Mouse (Mus musculus) MEL (cell line): ENCODE measurements around the gene Usp29. TPM values are rescaled to one million over a fixed set of nuclear protein-coding genes. Genes with fewer than 3 reads are reported as not detected.

Experiments used
- DNase-seq: peaks from one replicate; pipeline ENCODE4 v3.0.0; 2011; ENCODE audit warnings: low read depth, low spot score
- H3K27ac ChIP-seq: 2 replicates; pipeline ENCODE4 v1.5.1; 2012; ENCODE audit warnings: low read depth, mild to moderate bottlenecking, control low read depth, low read length, moderate library complexity; ENCODE audit not compliant: control insufficient read depth
- H3K27me3 ChIP-seq, 2 experiments: fragments of 150-350 bp in 1 of 2; sonication (generic) in 1 of 2; 2 replicates each; pipeline ENCODE4 v1.6.1; 2012; ENCODE audit warnings: low read length in 2 of 2, mild to moderate bottlenecking in 2 of 2, improper control_type of control experiment in 1 of 2, moderate library complexity in 1 of 2; ENCODE audit not compliant: insufficient read depth in 2 of 2, control insufficient read depth in 1 of 2
- H3K36me3 ChIP-seq, 2 experiments: 2 replicates each; pipeline ENCODE4 v1.6.1; 2012 to 2014; ENCODE audit warnings: low read length in 2 of 2, improper control_type of control experiment in 1 of 2, inconsistent platforms in 1 of 2, mild to moderate bottlenecking in 1 of 2; ENCODE audit not compliant: insufficient read depth in 2 of 2, control insufficient read depth in 1 of 2
- H3K4me1 ChIP-seq, 2 experiments: fragments of 150-350 bp in 1 of 2; sonication (generic) in 1 of 2; 2 replicates each; pipeline ENCODE4 v1.6.1; 2012; ENCODE audit warnings: low read length in 2 of 2, improper control_type of control experiment in 1 of 2, mild to moderate bottlenecking in 1 of 2; ENCODE audit not compliant: insufficient read depth in 2 of 2, control insufficient read depth in 1 of 2
- H3K4me3 ChIP-seq, 2 experiments: fragments of 150-350 bp in 1 of 2; sonication (generic) in 1 of 2; 2 replicates each; pipeline ENCODE4 v1.5.1; 2012; ENCODE audit warnings: low read depth in 2 of 2, low read length in 2 of 2, mild to moderate bottlenecking in 2 of 2, moderate library complexity in 2 of 2, control low read depth in 1 of 2, improper control_type of control experiment in 1 of 2; ENCODE audit not compliant: control insufficient read depth in 1 of 2, insufficient read depth in 1 of 2
- H3K79me2 ChIP-seq: 2 replicates; pipeline ENCODE4 v1.6.1; 2012; ENCODE audit warnings: mild to moderate bottlenecking, low read length, moderate library complexity; ENCODE audit not compliant: control insufficient read depth, poor library complexity, insufficient read depth
- H3K9ac ChIP-seq: 2 replicates; pipeline ENCODE4 v1.6.1; 2012; ENCODE audit warnings: low read depth, mild to moderate bottlenecking, control low read depth, low read length, moderate library complexity; ENCODE audit not compliant: control insufficient read depth, poor library complexity, severe bottlenecking
- H3K9me3 ChIP-seq: fragments of 150-350 bp; sonication (generic); replicated peaks from 2 replicates; pipeline ENCODE4 v1.6.1; 2012; ENCODE audit warnings: mild to moderate bottlenecking, low read length, improper control_type of control experiment, moderate library complexity; ENCODE audit not compliant: insufficient read depth
- BHLHE40 ChIP-seq: IDR thresholded peaks from 2 replicates; pipeline ENCODE4 v1.6.1; 2012; ENCODE audit warnings: low read depth, mild to moderate bottlenecking, inconsistent platforms, low read length, improper control_type of control experiment, borderline replicate concordance
- CHD2 ChIP-seq: IDR thresholded peaks from 2 replicates; pipeline ENCODE4 v1.6.1; 2011; ENCODE audit warnings: low read length, improper control_type of control experiment
- CTCF ChIP-seq, 3 experiments: IDR thresholded peaks in 2 of 3; conservative IDR thresholded peaks in 1 of 3; 2 replicates each; pipeline ENCODE4 v1.5.1; 2011 to 2012; ENCODE audit warnings: low read length in 3 of 3, low read depth in 2 of 3, mild to moderate bottlenecking in 2 of 3, improper control_type of control experiment in 1 of 3, inconsistent platforms in 1 of 3, mixed read lengths in 1 of 3, moderate library complexity in 1 of 3; ENCODE audit not compliant: control insufficient read depth in 1 of 3, insufficient read depth in 1 of 3, poor library complexity in 1 of 3, severe bottlenecking in 1 of 3
- E2F4 ChIP-seq: IDR thresholded peaks from 2 replicates; pipeline ENCODE4 v1.6.1; 2011; ENCODE audit warnings: low read depth, low read length, improper control_type of control experiment, borderline replicate concordance
- EP300 ChIP-seq, 2 experiments: IDR thresholded peaks; 2 replicates each; pipeline ENCODE4 v1.6.1; 2011; ENCODE audit warnings: improper control_type of control experiment in 2 of 2, low read length in 2 of 2, low read depth in 1 of 2, mild to moderate bottlenecking in 1 of 2
- ETS1 ChIP-seq: IDR thresholded peaks from 2 replicates; pipeline ENCODE4 v1.6.1; 2012; ENCODE audit warnings: low read depth, mild to moderate bottlenecking, inconsistent platforms, low read length, improper control_type of control experiment, moderate library complexity
- GATA1 ChIP-seq: IDR thresholded peaks from 2 replicates; pipeline ENCODE4 v1.6.1; 2011; ENCODE audit warnings: low read depth, low read length, improper control_type of control experiment
- HCFC1 ChIP-seq: IDR thresholded peaks from 2 replicates; pipeline ENCODE4 v1.6.1; 2012; ENCODE audit warnings: low read depth, mild to moderate bottlenecking, inconsistent platforms, low read length, improper control_type of control experiment, moderate library complexity
- MAX ChIP-seq: IDR thresholded peaks from 2 replicates; pipeline ENCODE4 v1.6.1; 2011; ENCODE audit warnings: low read length, improper control_type of control experiment
- MAZ ChIP-seq: IDR thresholded peaks from 2 replicates; pipeline ENCODE4 v1.6.1; 2012; ENCODE audit warnings: low read depth, mild to moderate bottlenecking, inconsistent platforms, low read length, improper control_type of control experiment
- MXI1 ChIP-seq: IDR thresholded peaks from 2 replicates; pipeline ENCODE4 v1.6.1; 2011; ENCODE audit warnings: mild to moderate bottlenecking, low read depth, low read length, improper control_type of control experiment
- MYB ChIP-seq: IDR thresholded peaks from 2 replicates; pipeline ENCODE4 v1.6.1; 2011; ENCODE audit warnings: mild to moderate bottlenecking, low read depth, low read length, improper control_type of control experiment
- POLR2AphosphoS5 ChIP-seq: IDR thresholded peaks from 2 replicates; pipeline ENCODE4 v1.6.1; 2012; ENCODE audit warnings: low read depth, borderline replicate concordance, mild to moderate bottlenecking, inconsistent platforms, low read length, moderate library complexity, mixed read lengths
- RAD21 ChIP-seq: IDR thresholded peaks from 2 replicates; pipeline ENCODE4 v1.6.1; 2011; ENCODE audit warnings: mild to moderate bottlenecking, low read depth, low read length, improper control_type of control experiment
- RCOR1 ChIP-seq: IDR thresholded peaks from 2 replicates; pipeline ENCODE4 v1.6.1; 2012; ENCODE audit warnings: low read depth, mild to moderate bottlenecking, inconsistent platforms, low read length, improper control_type of control experiment
- SIN3A ChIP-seq: IDR thresholded peaks from 2 replicates; pipeline ENCODE4 v1.6.1; 2012; ENCODE audit warnings: low read length, improper control_type of control experiment, inconsistent platforms
- TAL1 ChIP-seq: IDR thresholded peaks from 2 replicates; pipeline ENCODE4 v1.6.1; 2012; ENCODE audit warnings: mild to moderate bottlenecking, inconsistent platforms, low read length, moderate library complexity, mixed read lengths
- TBP ChIP-seq: IDR thresholded peaks from 2 replicates; pipeline ENCODE4 v1.8.0; 2011; ENCODE audit warnings: low read depth, low read length, improper control_type of control experiment
- TCF12 ChIP-seq: IDR thresholded peaks from 2 replicates; pipeline ENCODE4 v1.6.1; 2014; ENCODE audit warnings: low read depth, mild to moderate bottlenecking, inconsistent platforms, low read length, improper control_type of control experiment, moderate library complexity
- USF1 ChIP-seq: IDR thresholded peaks from 2 replicates; pipeline ENCODE4 v1.6.1; 2014; ENCODE audit warnings: low read depth, mild to moderate bottlenecking, inconsistent platforms, low read length, improper control_type of control experiment, moderate library complexity
- ZKSCAN1 ChIP-seq: IDR thresholded peaks from 2 replicates; pipeline ENCODE4 v1.6.1; 2012; ENCODE audit warnings: low read depth, mild to moderate bottlenecking, inconsistent platforms, low read length, improper control_type of control experiment, moderate library complexity
- ZMIZ1 ChIP-seq: IDR thresholded peaks from 2 replicates; pipeline ENCODE4 v1.6.1; 2012; ENCODE audit warnings: low read depth, mild to moderate bottlenecking, inconsistent platforms, low read length, improper control_type of control experiment, moderate library complexity
- ZNF384 ChIP-seq: IDR thresholded peaks from 2 replicates; pipeline ENCODE4 v1.6.1; 2012; ENCODE audit warnings: low read depth, mild to moderate bottlenecking, inconsistent platforms, low read length, improper control_type of control experiment
- polyA plus RNA-seq, 2 experiments: library from polyadenylated mRNA; stranded (reverse) in 1 of 2; unstranded in 1 of 2; fragments of >175 nt in 1 of 2; fragments of >200 nt in 1 of 2; gene quantifications; 2 replicates each; pipeline versions ENCODE4 v1.2.1 to v1.2.4; 2012; ENCODE audit warnings: low replicate concordance in 2 of 2, low read depth in 1 of 2; ENCODE audit not compliant: insufficient read length in 2 of 2, insufficient read depth in 1 of 2, missing spikeins in 1 of 2
- total RNA-seq: library from RNA; depleted of rRNA; stranded (reverse); fragments of 300-350 nt; gene quantifications from 2 replicates; pipeline ENCODE4 v1.2.3, GENCODE M21; 2012

The Usp29 gene
- total and polyA plus RNA-seq, 3 experiments = not detected

GRCm38 (mm10) chr7:6756777-6757291 is 26.5 kb downstream of the Usp29 start:
- Histone ChIP-seq H3K27ac (no peak overlapping the region), H3K4me3 (no peak overlapping the region), H3K9ac (no peak overlapping the region), H3K79me2 (no peaks in the 10 kb centered on the region), H3K36me3 (no peaks in the 10 kb centered on the region), H3K4me1 (no peaks in the 10 kb centered on the region), H3K27me3 (no peaks in the 10 kb centered on the region; a peak in 1 of 4 replicates), H3K9me3 (no peaks in the 10 kb centered on the region)
- TF ChIP-seq CHD2 = no peak
- TF ChIP-seq RAD21 = no peak
- TF ChIP-seq MAX = no peak
- no peak for TF ChIP-seq POLR2AphosphoS5
- no peak for TF ChIP-seq CTCF (IDR thresholded peaks at IDR 0.05 in 2 of 3, conservative IDR thresholded peaks at IDR 0.05 in 1 of 3; ENCODE audit: control insufficient read depth in 1 of 3, insufficient read depth in 1 of 3, low read depth in 2 of 3, low read length in 3 of 3, poor library complexity in 1 of 3, severe bottlenecking in 1 of 3)
- TF ChIP-seq USF1 = no peak
- no peak for TF ChIP-seq TCF12
- no peak for TF ChIP-seq ETS1
- TF ChIP-seq ZKSCAN1 = no peak
- TF ChIP-seq ZMIZ1 = no peak
- no peak for TF ChIP-seq TBP
- TF ChIP-seq ZNF384 = no peak
- DNase-seq = no peak

GRCm38 (mm10) chr7:6759698-6760097 is 29.3 kb downstream of the Usp29 start:
- Histone ChIP-seq H3K9ac (no peak overlapping the region), H3K4me1 (no peaks in the 10 kb centered on the region), H3K27ac (no peak overlapping the region), H3K36me3 (no peaks in the 10 kb centered on the region), H3K79me2 (no peaks in the 10 kb centered on the region), H3K4me3 (no peak overlapping the region), H3K9me3 (no peaks in the 10 kb centered on the region), H3K27me3 (no peaks in the 10 kb centered on the region; a peak in 1 of 4 replicates)
- no peak for DNase-seq
- no peak for TF ChIP-seq ZNF384
- no peak for TF ChIP-seq MXI1
- no peak for TF ChIP-seq MAZ
- no peak for TF ChIP-seq TAL1

GRCm38 (mm10) chr7:6760170-6760569 is 29.8 kb downstream of the Usp29 start:
- no peak for DNase-seq
- H3K9me3 ChIP-seq = no peaks in the 10 kb centered on the region

More at GRCm38 (mm10) chr7:6760170-6760569, 29.8 kb downstream of the Usp29 start:
- Histone ChIP-seq H3K36me3 (no peaks in the 10 kb centered on the region), H3K27ac (no peak overlapping the region), H3K9ac (no peak overlapping the region), H3K79me2 (no peaks in the 10 kb centered on the region), H3K4me3 (no peak overlapping the region), H3K4me1 (no peaks in the 10 kb centered on the region), H3K27me3 (no peaks in the 10 kb centered on the region; a peak in 1 of 4 replicates)
- TF ChIP-seq EP300 (IDR thresholded peaks at IDR 0.05; ENCODE audit: low read depth in 1 of 2, low read length in 2 of 2) = no peak
- TF ChIP-seq MXI1 = no peak
- no peak for TF ChIP-seq E2F4
- TF ChIP-seq HCFC1 = no peak
- TF ChIP-seq CHD2 = no peak
- TF ChIP-seq TCF12 = no peak
- TF ChIP-seq GATA1 = no peak
- TF ChIP-seq RCOR1 = no peak
- no peak for TF ChIP-seq BHLHE40
- no peak for TF ChIP-seq MAX
- TF ChIP-seq CTCF (IDR thresholded peaks at IDR 0.05 in 2 of 3, conservative IDR thresholded peaks at IDR 0.05 in 1 of 3; ENCODE audit: control insufficient read depth in 1 of 3, insufficient read depth in 1 of 3, low read depth in 2 of 3, low read length in 3 of 3, poor library complexity in 1 of 3, severe bottlenecking in 1 of 3) = no peak
- TF ChIP-seq SIN3A = no peak
- TF ChIP-seq MYB = no peak
